Mouse (Mus musculus): Measurements from ENCODE around the gene Nacc1.

The Nacc1 gene

DNA sequence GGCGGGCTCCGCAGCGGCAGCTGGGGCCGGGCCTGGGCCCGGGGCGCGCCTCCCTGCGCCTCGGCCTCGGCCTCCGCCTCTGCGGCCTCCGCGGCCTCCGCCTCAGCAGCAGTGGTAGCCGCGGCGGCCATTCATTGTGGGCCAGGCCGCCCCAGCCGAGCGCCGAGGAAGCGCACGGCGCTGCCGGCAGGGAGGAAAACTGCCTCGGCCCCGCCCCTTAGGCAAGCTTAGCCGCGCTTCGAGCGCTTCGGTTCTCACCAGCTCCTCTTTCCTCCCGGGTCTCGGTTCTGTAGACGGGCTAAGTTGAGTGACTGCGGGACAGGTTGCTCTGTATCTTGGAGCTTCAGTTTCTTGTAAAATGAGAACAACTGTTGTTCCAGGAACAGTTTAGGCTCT lies at the start of gene Nacc1:
Gene Nacc1, minus strand, starts transcription at position 158 of the 396 bp plus-strand sequence.
- no peak for DNase-seq (ENCODE audit: low read depth, low spot score)

GRCm38 (mm10) chr8:84736521-84736920 lies 48.9 kb upstream of the Nacc1 start:
- no peak for DNase-seq (ENCODE audit: low read depth, low spot score)

DNA sequence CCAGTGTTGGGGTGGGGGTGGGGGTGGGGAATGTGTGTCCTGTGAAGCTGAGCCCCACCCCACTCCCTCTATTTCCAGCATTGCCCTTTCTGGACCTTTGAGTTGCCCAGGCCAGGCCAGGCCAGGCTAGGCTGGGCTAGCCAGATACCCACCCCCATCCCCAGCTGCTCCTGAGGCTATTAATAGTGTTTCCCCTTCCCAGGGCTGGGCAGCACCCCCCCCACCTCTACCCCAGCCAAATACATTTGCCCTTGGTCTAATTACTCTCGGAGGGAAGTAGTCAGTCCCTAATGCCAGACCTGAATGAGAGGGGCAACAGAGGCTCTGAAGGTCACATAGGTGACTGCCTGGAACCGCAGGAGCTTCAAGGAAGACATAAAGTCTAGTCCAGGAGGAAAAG lies 47.9 kb upstream of the Nacc1 start:
- DNase-seq (ENCODE audit: low read depth, low spot score) = no peak

DNA sequence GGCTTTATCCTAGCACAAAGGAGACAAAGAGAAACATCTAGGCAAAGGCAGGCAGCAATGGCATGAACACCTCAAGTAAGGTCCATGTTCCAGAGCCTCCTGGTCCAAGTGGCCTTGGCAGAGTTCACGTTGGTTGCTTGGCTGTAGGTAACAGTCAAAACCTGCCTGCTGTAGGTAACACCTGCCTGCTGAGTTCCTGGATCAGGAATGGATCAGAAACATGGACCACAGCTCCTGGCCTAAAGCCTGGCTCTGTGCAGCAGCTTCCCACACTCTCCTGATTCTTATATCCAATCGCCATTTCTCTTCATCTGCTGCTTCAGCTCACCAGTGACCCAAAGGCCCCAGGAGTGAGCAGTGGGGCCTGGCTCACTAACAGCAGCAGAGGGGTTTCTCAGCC lies 47.0 kb upstream of the Nacc1 start:
- no peak for DNase-seq (ENCODE audit: low read depth, low spot score)

DNA sequence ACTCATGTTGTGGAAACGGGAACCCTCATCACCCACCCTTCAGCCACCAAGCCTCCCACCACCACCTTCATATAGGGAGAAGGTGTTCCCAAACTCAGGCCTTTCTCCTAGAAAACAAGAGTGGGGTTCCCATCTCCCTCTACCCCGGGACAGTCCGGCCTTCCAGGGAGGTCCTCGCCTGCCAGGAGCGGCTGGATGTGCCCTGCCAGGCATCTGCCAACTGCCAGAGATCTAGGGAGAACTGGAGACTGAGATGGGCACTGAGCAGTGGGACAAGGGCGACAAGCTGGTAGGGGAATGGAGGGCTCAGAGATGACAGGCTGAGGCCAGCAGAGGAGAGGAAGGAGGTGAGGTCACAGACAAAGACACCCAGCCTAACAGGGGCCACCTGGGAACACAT lies 46.3 kb upstream of the Nacc1 start:
- no peak for DNase-seq (ENCODE audit: low read depth, low spot score)

GRCm38 (mm10) chr8:84732996-84733395 lies 45.3 kb upstream of the Nacc1 start:
- DNase-seq (ENCODE audit: low read depth, low spot score) = no peak

DNA sequence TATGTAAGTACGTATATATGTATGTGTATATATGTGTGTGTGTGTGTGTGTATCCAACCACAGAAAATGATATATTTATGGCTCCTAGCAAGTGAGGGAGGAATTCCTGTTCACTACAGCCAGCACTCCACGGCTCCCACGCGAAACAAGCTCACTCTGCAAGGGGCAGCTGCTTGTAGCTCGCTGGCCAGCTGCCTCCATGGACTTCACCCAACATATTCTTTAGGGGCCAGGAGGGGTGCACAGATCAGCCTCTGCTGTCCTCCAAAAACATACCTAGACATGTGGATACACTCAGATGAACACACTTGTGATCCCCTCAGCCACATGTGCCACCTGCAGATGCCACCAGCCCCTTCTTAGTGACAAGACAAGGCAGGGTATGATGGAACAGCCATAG lies 44.9 kb upstream of the Nacc1 start:
- no peak for DNase-seq (ENCODE audit: low read depth, low spot score)

DNA sequence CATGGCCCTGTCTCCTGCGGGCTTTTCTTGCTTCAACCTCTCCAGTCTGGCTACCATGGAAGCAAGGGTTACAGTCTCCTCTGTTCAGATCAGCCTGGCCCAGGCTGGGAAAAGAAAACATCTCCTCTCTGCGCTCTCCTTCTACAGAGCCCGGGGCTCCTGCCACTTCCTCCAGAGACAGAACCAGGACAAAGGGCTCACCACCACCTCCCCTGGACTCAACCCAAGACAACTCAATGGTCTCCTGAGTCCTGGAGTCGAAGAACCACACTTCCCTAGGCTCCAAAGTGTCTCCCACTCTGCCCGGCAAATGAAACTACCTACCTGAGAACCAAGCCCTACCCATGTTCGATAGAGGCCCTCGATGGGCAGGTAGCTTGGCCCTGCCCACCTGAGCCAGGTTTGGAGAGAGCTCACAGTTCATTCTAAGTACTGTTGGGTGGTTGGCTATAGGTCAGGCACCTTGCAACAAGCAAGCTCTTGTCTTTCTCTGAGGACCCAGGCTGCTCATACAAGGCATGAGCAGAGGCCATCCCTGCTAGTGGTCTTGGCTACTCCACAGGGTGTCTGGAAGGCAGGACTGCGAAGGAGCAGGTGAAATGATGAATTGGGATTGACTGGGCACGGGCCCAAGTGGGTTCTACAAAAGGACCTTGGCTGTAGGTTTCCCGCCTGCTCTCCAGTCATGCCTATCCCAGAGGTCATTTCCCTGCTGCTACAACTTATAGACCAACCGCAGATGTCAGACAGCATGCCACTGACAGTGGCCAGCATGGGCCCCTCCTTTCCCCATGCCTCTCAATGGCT lies 43.9 kb upstream of the Nacc1 start:
- no peak for DNase-seq (ENCODE audit: low read depth, low spot score)

GRCm38 (mm10) chr8:84730541-84731370 lies 43.1 kb upstream of the Nacc1 start:
- no peak for DNase-seq (ENCODE audit: low read depth, low spot score)

DNA sequence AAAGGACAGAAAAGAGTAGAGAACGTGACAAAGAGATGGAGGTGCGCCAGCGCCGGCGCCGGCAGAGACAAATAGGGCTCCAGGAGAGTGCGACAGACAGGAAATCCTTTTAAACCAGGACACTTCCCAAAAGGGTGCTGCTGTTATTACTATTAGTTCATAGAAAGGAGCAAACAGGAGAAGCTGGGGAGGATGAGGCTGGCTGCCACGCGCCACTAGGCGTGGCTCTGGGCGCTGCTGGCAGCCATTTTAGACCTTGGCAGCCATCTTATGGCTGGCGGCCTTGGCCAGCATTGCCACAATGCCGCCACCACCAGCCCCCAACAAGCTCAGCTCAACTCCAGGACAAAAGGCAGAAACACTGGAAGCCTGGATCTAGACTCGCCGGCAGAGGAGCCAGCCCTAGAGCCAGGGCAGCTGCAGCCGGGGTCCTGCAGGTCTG lies 42.3 kb upstream of the Nacc1 start:
- DNase-seq (ENCODE audit: low read depth, low spot score) = no peak

DNA sequence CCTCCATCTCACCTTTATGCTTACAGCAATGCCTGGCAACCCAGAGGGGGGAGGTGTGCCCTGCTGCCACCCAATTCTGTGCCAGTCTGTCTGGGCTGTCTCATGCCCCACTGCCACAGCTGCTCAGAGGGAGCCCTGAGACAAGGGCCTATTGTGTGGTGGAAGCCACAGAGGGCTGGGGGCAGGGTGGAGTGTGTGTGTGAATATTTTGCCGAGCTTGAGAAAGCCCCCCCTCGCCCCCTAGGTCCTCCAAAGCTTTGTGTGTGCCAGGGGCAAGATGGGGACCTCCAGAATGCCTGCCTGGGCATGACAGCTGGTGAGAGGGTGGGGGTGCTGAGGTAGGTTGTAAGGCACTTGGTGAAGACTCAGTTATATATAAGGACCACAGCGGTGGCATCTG lies 40.8 kb upstream of the Nacc1 start:
- DNase-seq (ENCODE audit: low read depth, low spot score) = no peak

DNA sequence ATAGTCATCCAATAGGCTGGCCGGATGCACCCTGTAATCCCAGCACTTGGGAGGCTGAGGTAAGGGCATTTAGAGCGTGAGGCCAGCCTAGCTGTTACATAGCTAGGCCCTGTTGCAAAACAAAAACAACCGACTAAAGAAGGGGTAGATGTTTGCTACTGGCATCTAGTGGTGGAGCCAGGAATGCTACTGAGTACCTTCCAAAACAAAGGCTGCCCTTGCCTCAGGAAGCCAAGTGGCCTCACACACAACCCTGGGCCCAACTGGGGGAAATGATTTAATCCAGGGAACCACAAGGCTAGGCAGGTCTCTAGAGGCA lies 38.2 kb upstream of the Nacc1 start:
- no peak for DNase-seq (ENCODE audit: low read depth, low spot score)

DNA sequence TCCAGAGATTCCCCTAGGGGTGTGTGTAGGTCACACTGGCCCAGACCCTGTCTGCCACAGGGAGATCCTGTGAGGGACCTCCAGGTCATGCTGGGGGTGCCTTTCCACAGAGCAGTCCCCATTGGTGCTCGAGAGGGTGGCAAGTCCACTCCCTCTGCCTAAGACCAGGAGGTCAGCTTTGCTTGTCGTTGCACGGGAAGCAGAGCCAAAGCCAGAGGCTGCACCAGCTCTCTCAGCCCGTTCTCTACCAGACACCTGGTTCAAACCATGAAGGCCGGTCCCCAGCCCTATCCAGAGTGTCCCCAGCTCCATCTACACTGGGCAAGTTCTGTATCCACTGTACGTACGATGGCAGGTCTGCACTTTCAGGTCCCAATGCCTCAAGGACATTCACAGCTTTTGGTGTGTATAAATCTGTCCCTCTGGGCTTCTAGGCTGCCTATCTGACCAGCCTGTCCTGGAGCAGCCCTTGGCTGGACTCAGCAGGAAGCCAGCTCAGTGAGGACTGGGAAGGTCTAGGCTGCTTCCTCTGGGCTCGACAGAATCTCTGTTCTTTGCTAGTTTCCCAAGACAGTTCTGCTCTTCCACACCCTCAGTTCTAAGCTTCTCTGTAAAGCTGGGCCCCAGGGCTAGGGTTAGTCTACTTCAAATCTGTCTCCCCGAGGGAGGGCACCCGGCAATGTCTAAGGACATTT lies 37.7 kb upstream of the Nacc1 start:
- no peak for DNase-seq (ENCODE audit: low read depth, low spot score)

GRCm38 (mm10) chr8:84724683-84725082 lies 37.0 kb upstream of the Nacc1 start:
- no peak for DNase-seq (ENCODE audit: low read depth, low spot score)

DNA sequence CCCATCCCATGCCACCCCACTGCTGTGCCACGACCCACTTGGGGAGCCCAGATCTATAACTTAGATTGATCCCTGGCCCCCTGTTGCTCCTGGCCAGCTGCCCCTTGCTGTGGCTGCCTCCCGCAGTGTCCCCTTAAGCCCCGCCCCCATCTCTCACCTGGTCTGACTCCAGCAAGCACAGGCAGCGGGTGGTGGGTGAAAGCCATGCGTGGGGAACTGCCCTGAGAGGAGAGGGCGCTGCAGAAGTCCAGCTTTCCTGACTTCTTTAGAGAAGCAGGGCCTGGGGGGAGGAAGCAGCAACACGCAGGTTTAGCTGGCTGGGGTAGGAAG lies 35.9 kb upstream of the Nacc1 start:
- no peak for DNase-seq (ENCODE audit: low read depth, low spot score)

- DNase-seq (ENCODE audit: low read depth, low spot score) = no peak
These were observed 35.3 kb upstream of the Nacc1 start, which contains the start of gene G430095P16Rik for GRCm38 (mm10) chr8:84722850-84723570. TSS of gene G430095P16Rik (plus strand) at chr8:84723007.

DNA sequence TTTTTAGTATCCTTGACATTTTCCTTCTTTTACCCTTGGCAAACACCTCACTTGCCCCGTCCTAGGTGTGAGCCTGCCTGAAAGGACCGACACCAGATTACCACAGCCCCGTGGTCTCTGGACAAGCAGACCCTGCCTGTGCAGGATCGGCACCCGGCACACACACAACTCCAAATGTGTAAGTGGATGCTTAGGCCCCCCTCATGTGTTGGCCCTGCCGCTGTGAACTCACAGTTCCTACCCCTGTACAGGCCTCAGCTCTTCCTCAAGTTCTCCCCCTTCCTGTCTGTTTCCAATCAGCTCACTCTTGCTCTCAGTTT lies 34.8 kb upstream of the Nacc1 start:
- no peak for DNase-seq (ENCODE audit: low read depth, low spot score)

GRCm38 (mm10) chr8:84718959-84719690 lies 31.5 kb upstream of the Nacc1 start:
- DNase-seq (ENCODE audit: low read depth, low spot score) = no peak

GRCm38 (mm10) chr8:84718476-84718875 lies 30.8 kb upstream of the Nacc1 start:
- no peak for DNase-seq (ENCODE audit: low read depth, low spot score)

GRCm38 (mm10) chr8:84716790-84717189 lies 29.1 kb upstream of the Nacc1 start:
- DNase-seq (ENCODE audit: low read depth, low spot score) = no peak

GRCm38 (mm10) chr8:84715893-84716468 lies 28.3 kb upstream of the Nacc1 start:
- no peak for DNase-seq (ENCODE audit: low read depth, low spot score)
